ENCODE assay signal across 9 mouse cellular contexts in genomic region chr13:21718381-21719080, GRCm38 (mm10). TPM values are rescaled to one million over a fixed set of nuclear protein-coding genes. Genes with fewer than 3 reads are reported as not detected.
DNase-seq lines count a peak whose midpoint lies in the region; ATAC-seq and TF ChIP-seq lines count a peak whose summit lies in the region.
"Had no signal": no experiment of that assay in that cellular context is flagged by ENCODE, and none has a peak within 500 bp of the region (broad histone marks: within the 10 kb centered on the region; RNA-seq: fewer than 3 reads in every experiment).

No protein-coding gene starts in this region.

- no peak for TF ChIP-seq POLR2A in bone marrow, adult 2 months (IDR thresholded peaks at IDR 0.05; ENCODE audit: borderline replicate concordance, control insufficient read depth, low read depth, low read length)

- H3K27me3 ChIP-seq in heart, embryonic 14.5 days (ENCODE audit: control insufficient read depth, insufficient read depth, low read length): no peaks in the 10 kb centered on the region
- no peaks in the 10 kb centered on the region for H3K27me3 ChIP-seq in hindbrain, embryonic 10.5 days (ENCODE audit: insufficient read depth, poor library complexity, severe bottlenecking)
- no peaks in the 10 kb centered on the region for H3K27me3 ChIP-seq in midbrain, embryonic 12.5 days
- H3K27me3 ChIP-seq: Patski had no signal

- H3K27ac ChIP-seq in heart, embryonic 14.5 days (replicated peaks in 1 of 2; ENCODE audit: control insufficient read depth in 1 of 2, insufficient read depth in 1 of 2, low read depth in 2 of 2, low read length in 2 of 2): peak overlapping the region in 1 of 2 experiments; percentile 43; a peak in 2 of 4 replicates
- H3K27ac ChIP-seq in bone marrow, adult 2 months (ENCODE audit: control insufficient read depth, insufficient read depth, low read depth, low read length, poor library complexity): peak overlapping the region; percentile 22; the same call in 1 of the 2 replicates
- peak overlapping the region; percentile 96 for H3K27ac ChIP-seq in hindbrain, embryonic 10.5 days
- peak overlapping the region; percentile 83 for H3K27ac ChIP-seq in midbrain, embryonic 12.5 days (replicated peaks)

- peak overlapping the region; percentile 68 for H3K9ac ChIP-seq in heart, embryonic 14.5 days (ENCODE audit: low read length)
- peak overlapping the region; percentile 64 for H3K9ac ChIP-seq in midbrain, embryonic 12.5 days (replicated peaks)

- no peaks in the 10 kb centered on the region for H3K9me3 ChIP-seq in heart, embryonic 14.5 days (ENCODE audit: control insufficient read depth, low read length)
- no peaks in the 10 kb centered on the region for H3K9me3 ChIP-seq in hindbrain, embryonic 10.5 days
- no peaks in the 10 kb centered on the region for H3K9me3 ChIP-seq in midbrain, embryonic 12.5 days

- WGBS in heart, embryonic 14.5 days: 70% methylated on average over 4 of the region's 4 CpGs
- WGBS in bone marrow, adult 2 months: 59% methylated on average over 4 of the region's 4 CpGs
- WGBS in hindbrain, embryonic 10.5 days: 62% methylated on average over 4 of the region's 4 CpGs
- 59% methylated on average over 4 of the region's 4 CpGs for WGBS in midbrain, embryonic 12.5 days

- H3K4me1 ChIP-seq in heart, embryonic 14.5 days (ENCODE audit: control insufficient read depth in 2 of 2, insufficient read depth in 2 of 2, low read length in 2 of 2): peaks cover 5 to 23% of the 10 kb centered on the region in 2 experiments
- no peaks in the 10 kb centered on the region; the same call in 1 of the 2 replicates for H3K4me1 ChIP-seq in bone marrow, adult 2 months (ENCODE audit: control insufficient read depth, insufficient read depth, low read length)
- H3K4me1 ChIP-seq in hindbrain, embryonic 10.5 days (replicated peaks): peaks cover 54% of the 10 kb centered on the region
- peaks cover 31% of the 10 kb centered on the region for H3K4me1 ChIP-seq in midbrain, embryonic 12.5 days

- H3K36me3 ChIP-seq in heart, embryonic 14.5 days (ENCODE audit: control insufficient read depth, insufficient read depth, low read length): no peaks in the 10 kb centered on the region
- no peaks in the 10 kb centered on the region for H3K36me3 ChIP-seq in hindbrain, embryonic 10.5 days
- H3K36me3 ChIP-seq in midbrain, embryonic 12.5 days: no peaks in the 10 kb centered on the region

- no peak for ATAC-seq in heart, embryonic 14.5 days (ENCODE audit: insufficient number of reproducible peaks, insufficient read depth, low FRiP score, low read depth)
- no peak for ATAC-seq in midbrain, embryonic 12.5 days (ENCODE audit: low FRiP score, low read depth)
- ATAC-seq: Patski had no signal

- intact Hi-C loops in heart, postnatal 14 days (cut with DNase I): loop anchor here (10.0 kb wide), 3 partner anchors 216 to 1806 kb away; no protein-coding TSS in a partner anchor

- H3K4me2 ChIP-seq in heart, embryonic 14.5 days (ENCODE audit: low read length): peak overlapping the region; percentile 74
- H3K4me2 ChIP-seq in midbrain, embryonic 12.5 days (replicated peaks): peak overlapping the region; percentile 64

- no peak for TF ChIP-seq CTCF in bone marrow, adult 2 months (IDR thresholded peaks at IDR 0.05; ENCODE audit: control insufficient read depth, insufficient read depth, low read length)

- H3K4me3 ChIP-seq in heart, embryonic 14.5 days (ENCODE audit: control insufficient read depth in 1 of 2, insufficient read depth in 1 of 2, low read depth in 1 of 2, low read length in 2 of 2): peak overlapping the region in 1 of 2 experiments; percentile 37; a peak in 2 of 4 replicates
- peak overlapping the region; percentile 43 for H3K4me3 ChIP-seq in bone marrow, adult 2 months (replicated peaks; ENCODE audit: control insufficient read depth, low read depth, low read length)
- H3K4me3 ChIP-seq in hindbrain, embryonic 10.5 days: peak overlapping the region; percentile 58
- H3K4me3 ChIP-seq in midbrain, embryonic 12.5 days: peak overlapping the region; percentile 46

- DNase-seq in heart, postnatal 14 days: no peak
- peak; percentile 25 for DNase-seq in hindbrain, embryonic 10.5 days (ENCODE audit: low spot score)
- DNase-seq in cerebellum, postnatal 36 days: no peak
- DNase-seq in gastrocnemius, postnatal 25 days: no peak
- no peak for DNase-seq in adrenal gland, adult (ENCODE audit: inconsistent age in 2 of 2, low spot score in 1 of 2)

RNA-seq across cellular contexts. Expression of gene Hist1h3h, which starts 1.1 kb away (rescaled TPM):
- 2.4 and 4.4 TPM in 2 replicates for polyA plus RNA-seq in heart, embryonic 14.5 days (2014; fragmentation: Nextera tagmentation; extraction: Ambion mirVana)
- total RNA-seq in heart, postnatal 14 days (2021): 100 to 1,000 TPM in 1 of 2 experiments, 10 to 100 TPM in 1; 82.7 to 215 TPM
- polyA plus RNA-seq in bone marrow, adult 2 months (2011; ENCODE audit: insufficient read depth, insufficient read length, low replicate concordance, missing spikeins): 49.7 and 178 TPM in 2 replicates
- 12.7 and 15.7 TPM in 2 replicates for polyA plus RNA-seq in hindbrain, embryonic 10.5 days (2016; fragmentation: Nextera tagmentation; extraction: Ambion mirVana)
- 6.0 and 10.1 TPM in 2 replicates for polyA plus RNA-seq in midbrain, embryonic 12.5 days (2016; fragmentation: Nextera tagmentation; extraction: Ambion mirVana)
- total RNA-seq in gastrocnemius, postnatal 25 days (2021): 10 to 100 TPM; 10.1 to 40.0 TPM

RNA-seq across cellular contexts. Expression of gene Hist1h2ai, which starts 2.3 kb away (rescaled TPM):
- polyA plus RNA-seq in heart, embryonic 14.5 days (2014; fragmentation: Nextera tagmentation; extraction: Ambion mirVana): 12.2 and 15.1 TPM in 2 replicates
- total RNA-seq in heart, postnatal 14 days (2021): 100 to 1,000 TPM in 1 of 2 experiments, 10 to 100 TPM in 1; 51.5 to 150 TPM
- polyA plus RNA-seq in bone marrow, adult 2 months (2011; ENCODE audit: insufficient read depth, insufficient read length, low replicate concordance, missing spikeins): 19.2 and 21.1 TPM in 2 replicates
- 16.6 and 22.9 TPM in 2 replicates for polyA plus RNA-seq in hindbrain, embryonic 10.5 days (2016; fragmentation: Nextera tagmentation; extraction: Ambion mirVana)
- 21.4 and 30.7 TPM in 2 replicates for polyA plus RNA-seq in midbrain, embryonic 12.5 days (2016; fragmentation: Nextera tagmentation; extraction: Ambion mirVana)
- total RNA-seq in gastrocnemius, postnatal 25 days (2021): 10 to 100 TPM in 1 of 2 experiments, 1 to 10 TPM in 1; 4.4 to 21.0 TPM
- polyA plus RNA-seq: Patski had no signal

RNA-seq across cellular contexts. Expression of gene Hist1h2bl, which starts 2.6 kb away (rescaled TPM):
- 1.2 and 1.4 TPM in 2 replicates for polyA plus RNA-seq in heart, embryonic 14.5 days (2014; fragmentation: Nextera tagmentation; extraction: Ambion mirVana)
- 100 to 1,000 TPM in 1 of 2 experiments, 10 to 100 TPM in 1; 66.3 to 130 TPM for total RNA-seq in heart, postnatal 14 days (2021)
- polyA plus RNA-seq in bone marrow, adult 2 months (2011; ENCODE audit: insufficient read depth, insufficient read length, low replicate concordance, missing spikeins): 28.9 and 65.7 TPM in 2 replicates
- 2.2 TPM in 1 of 2 replicates, not detected in the other for polyA plus RNA-seq in hindbrain, embryonic 10.5 days (2016; fragmentation: Nextera tagmentation; extraction: Ambion mirVana)
- 2.2 and 3.1 TPM in 2 replicates for polyA plus RNA-seq in midbrain, embryonic 12.5 days (2016; fragmentation: Nextera tagmentation; extraction: Ambion mirVana)
- total RNA-seq in gastrocnemius, postnatal 25 days (2021): 10 to 100 TPM; 15.1 to 26.3 TPM

RNA-seq across cellular contexts. Expression of gene Hist1h2bm, which starts 3.3 kb away (rescaled TPM):
- 1.00 TPM in 2 replicates for polyA plus RNA-seq in heart, embryonic 14.5 days (2014; fragmentation: Nextera tagmentation; extraction: Ambion mirVana)
- 10 to 100 TPM; 21.5 to 40.5 TPM for total RNA-seq in heart, postnatal 14 days (2021)
- polyA plus RNA-seq in bone marrow, adult 2 months (2011; ENCODE audit: insufficient read depth, insufficient read length, low replicate concordance, missing spikeins): 19.6 and 68.6 TPM in 2 replicates
- polyA plus RNA-seq in hindbrain, embryonic 10.5 days (2016; fragmentation: Nextera tagmentation; extraction: Ambion mirVana): 5.2 and 6.1 TPM in 2 replicates
- 5.8 TPM in 2 replicates for polyA plus RNA-seq in midbrain, embryonic 12.5 days (2016; fragmentation: Nextera tagmentation; extraction: Ambion mirVana)
- total RNA-seq in gastrocnemius, postnatal 25 days (2021): 1 to 10 TPM; 1.1 to 5.1 TPM
- polyA plus RNA-seq: Patski had no signal

RNA-seq across cellular contexts. Expression of gene Hist1h4j, which starts 16.3 kb away (rescaled TPM):
- polyA plus RNA-seq in heart, embryonic 14.5 days (2014; fragmentation: Nextera tagmentation; extraction: Ambion mirVana): 0.50 and 0.58 TPM in 2 replicates
- 10 to 100 TPM; 13.0 to 25.4 TPM for total RNA-seq in heart, postnatal 14 days (2021)
- 47.4 and 58.6 TPM in 2 replicates for polyA plus RNA-seq in bone marrow, adult 2 months (2011; ENCODE audit: insufficient read depth, insufficient read length, low replicate concordance, missing spikeins)
- 0.58 and 0.85 TPM in 2 replicates for polyA plus RNA-seq in hindbrain, embryonic 10.5 days (2016; fragmentation: Nextera tagmentation; extraction: Ambion mirVana)
- polyA plus RNA-seq in midbrain, embryonic 12.5 days (2016; fragmentation: Nextera tagmentation; extraction: Ambion mirVana): 0.97 and 1.4 TPM in 2 replicates
- 1 to 10 TPM; 1.2 to 4.0 TPM for total RNA-seq in gastrocnemius, postnatal 25 days (2021)
